Comparison of ENCODE assay signal across 22 mouse cellular contexts in genomic region chr5:104449491-104449890, GRCm38 (mm10). TPM values are rescaled to one million over a fixed set of nuclear protein-coding genes. Genes with fewer than 3 reads are reported as not detected.
DNase-seq lines count a peak whose midpoint lies in the region; ATAC-seq and TF ChIP-seq lines count a peak whose summit lies in the region.
"Had no signal": no experiment of that assay in that cellular context is flagged by ENCODE, and none has a peak within 500 bp of the region (broad histone marks: within the 10 kb centered on the region; RNA-seq: fewer than 3 reads in every experiment).

No protein-coding gene starts in this region.

- H3K27me3 ChIP-seq in cerebellum, adult 2 months (ENCODE audit: control insufficient read depth, insufficient read depth, low read length): no peaks in the 10 kb centered on the region
- H3K27me3 ChIP-seq in hindbrain, postnatal 0 days (ENCODE audit: insufficient read depth, low read length): no peaks in the 10 kb centered on the region
- peaks cover 4% of the 10 kb centered on the region; the same call in 1 of the 2 replicates for H3K27me3 ChIP-seq in hindbrain, embryonic 10.5 days (ENCODE audit: insufficient read depth, poor library complexity, severe bottlenecking)
- H3K27me3 ChIP-seq in midbrain, embryonic 14.5 days (ENCODE audit: control insufficient read depth, insufficient read depth, low read length): no peaks in the 10 kb centered on the region
- H3K27me3 ChIP-seq in midbrain, postnatal 0 days (ENCODE audit: insufficient read depth, low read length): no peaks in the 10 kb centered on the region
- H3K27me3 ChIP-seq in stomach, postnatal 0 days (ENCODE audit: control insufficient read depth, insufficient read depth, low read length): no peaks in the 10 kb centered on the region
- H3K27me3 ChIP-seq: forebrain, embryonic 13.5 days; Patski had no signal

- H3K27ac ChIP-seq in cerebellum, adult 2 months (ENCODE audit: insufficient read depth, low read length): no peak overlapping the region
- H3K27ac ChIP-seq in hindbrain, postnatal 0 days: no peak overlapping the region
- no peak overlapping the region for H3K27ac ChIP-seq in hindbrain, embryonic 10.5 days
- no peak overlapping the region for H3K27ac ChIP-seq in midbrain, embryonic 14.5 days (replicated peaks; ENCODE audit: low read depth, low read length)
- no peak overlapping the region for H3K27ac ChIP-seq in midbrain, postnatal 0 days (ENCODE audit: low read depth, low read length)
- H3K27ac ChIP-seq in stomach, postnatal 0 days (replicated peaks): no peak overlapping the region
- H3K27ac ChIP-seq: embryonic facial prominence, embryonic 10.5 days; forebrain, embryonic 13.5 days; heart, adult 2 months; heart, embryonic 15.5 days had no signal

- DNase-seq in cerebellum, postnatal 10 days: peak; percentile 51 to 62
- no peak for DNase-seq in cerebellum, adult 2 months
- DNase-seq in hindbrain, postnatal 0 days (ENCODE audit: low spot score): peak; percentile 26
- no peak for DNase-seq in hindbrain, embryonic 10.5 days (ENCODE audit: low spot score)
- DNase-seq in midbrain, embryonic 14.5 days: peak; percentile 11
- DNase-seq in midbrain, postnatal 0 days (ENCODE audit: low spot score): no peak
- DNase-seq in stomach, postnatal 0 days (ENCODE audit: low spot score): no peak
- DNase-seq in left cerebral cortex, postnatal 14 days (ENCODE audit: low spot score in 2 of 2): no peak
- DNase-seq: adrenal gland, postnatal 14 days; B cell, adult 2 months; cerebellum, adult 9-10 months; forebrain, postnatal 0 days; gastrocnemius, postnatal 14 days; heart, adult 2 months; heart, postnatal 14 days had no signal

- no peaks in the 10 kb centered on the region for H3K36me3 ChIP-seq in hindbrain, postnatal 0 days (ENCODE audit: insufficient read depth, low read length)
- no peaks in the 10 kb centered on the region for H3K36me3 ChIP-seq in hindbrain, embryonic 10.5 days
- H3K36me3 ChIP-seq in midbrain, embryonic 14.5 days (ENCODE audit: control insufficient read depth, insufficient read depth, low read length): no peaks in the 10 kb centered on the region
- H3K36me3 ChIP-seq in midbrain, postnatal 0 days (ENCODE audit: insufficient read depth, low read length): no peaks in the 10 kb centered on the region
- H3K36me3 ChIP-seq in stomach, postnatal 0 days (ENCODE audit: control insufficient read depth, insufficient read depth, low read length): no peaks in the 10 kb centered on the region
- H3K36me3 ChIP-seq: embryonic facial prominence, embryonic 10.5 days; heart, embryonic 15.5 days had no signal

- TF ChIP-seq POLR2A in cerebellum, adult 2 months (IDR thresholded peaks at IDR 0.05; ENCODE audit: borderline replicate concordance, insufficient read depth, low read length): no peak

- H3K4me3 ChIP-seq in cerebellum, adult 2 months (replicated peaks; ENCODE audit: insufficient read depth, low read depth, low read length): no peak overlapping the region
- no peak overlapping the region for H3K4me3 ChIP-seq in hindbrain, postnatal 0 days (ENCODE audit: low read length)
- H3K4me3 ChIP-seq in hindbrain, embryonic 10.5 days: no peak overlapping the region
- H3K4me3 ChIP-seq in midbrain, embryonic 14.5 days (replicated peaks; ENCODE audit: low read depth, low read length): no peak overlapping the region
- H3K4me3 ChIP-seq in midbrain, postnatal 0 days (ENCODE audit: low read depth, low read length): no peak overlapping the region
- H3K4me3 ChIP-seq in stomach, postnatal 0 days (ENCODE audit: low read depth, low read length): 0 out of 2 replicates have a peak overlapping the region, but pooled peaks have one; percentile 15
- H3K4me3 ChIP-seq: embryonic facial prominence, embryonic 10.5 days; forebrain, embryonic 13.5 days; heart, adult 2 months; heart, embryonic 15.5 days had no signal

- H3K9ac ChIP-seq in hindbrain, postnatal 0 days (replicated peaks; ENCODE audit: low read length): no peak overlapping the region
- H3K9ac ChIP-seq in midbrain, embryonic 14.5 days (replicated peaks; ENCODE audit: low read length): no peak overlapping the region
- H3K9ac ChIP-seq in midbrain, postnatal 0 days (replicated peaks; ENCODE audit: low read length, poor library complexity, severe bottlenecking): no peak overlapping the region
- no peak overlapping the region for H3K9ac ChIP-seq in stomach, postnatal 0 days (ENCODE audit: low read length)
- H3K9ac ChIP-seq: forebrain, embryonic 13.5 days; forebrain, postnatal 0 days; heart, embryonic 15.5 days had no signal

- TF ChIP-seq EP300 in stomach, postnatal 0 days (optimal IDR thresholded peaks at IDR 0.05): no peak

- H3K4me1 ChIP-seq in cerebellum, adult 2 months (ENCODE audit: control insufficient read depth, insufficient read depth, low read length): no peaks in the 10 kb centered on the region
- peaks cover 3% of the 10 kb centered on the region; the same call in 1 of the 2 replicates for H3K4me1 ChIP-seq in hindbrain, postnatal 0 days (ENCODE audit: insufficient read depth, low read length)
- H3K4me1 ChIP-seq in hindbrain, embryonic 10.5 days (replicated peaks): 0 out of 2 replicates have a peak, but pooled peaks cover 3% of the 10 kb centered on the region
- no peaks in the 10 kb centered on the region for H3K4me1 ChIP-seq in midbrain, embryonic 14.5 days (ENCODE audit: control insufficient read depth, insufficient read depth, low read length)
- H3K4me1 ChIP-seq in midbrain, postnatal 0 days (ENCODE audit: insufficient read depth, low read length): no peaks in the 10 kb centered on the region
- H3K4me1 ChIP-seq in stomach, postnatal 0 days (replicated peaks; ENCODE audit: control insufficient read depth, insufficient read depth): no peaks in the 10 kb centered on the region

- ATAC-seq in hindbrain, postnatal 0 days: no peak
- no peak for ATAC-seq in midbrain, embryonic 14.5 days (ENCODE audit: low FRiP score, low TSS enrichment)
- ATAC-seq in midbrain, postnatal 0 days (ENCODE audit: low FRiP score): no peak
- ATAC-seq in stomach, postnatal 0 days (ENCODE audit: low FRiP score, low TSS enrichment): no peak
- ATAC-seq: activated CD4-positive, CD25-positive, alpha-beta regulatory T cell, adult 4 months; CD4-positive, CD25-positive, alpha-beta regulatory T cell, adult 4 months; forebrain, embryonic 13.5 days; forebrain, postnatal 0 days; Patski had no signal

- H3K4me2 ChIP-seq in hindbrain, postnatal 0 days (ENCODE audit: low read depth, low read length): peak overlapping the region; percentile 16; the same call in 1 of the 2 replicates
- H3K4me2 ChIP-seq in midbrain, embryonic 14.5 days (ENCODE audit: low read length): no peak overlapping the region
- no peak overlapping the region for H3K4me2 ChIP-seq in midbrain, postnatal 0 days (ENCODE audit: low read depth, low read length, poor library complexity, severe bottlenecking)
- no peak overlapping the region for H3K4me2 ChIP-seq in stomach, postnatal 0 days (replicated peaks; ENCODE audit: low read depth)
- H3K4me2 ChIP-seq: forebrain, embryonic 13.5 days; heart, embryonic 11.5 days had no signal

- no peak for TF ChIP-seq CTCF in cerebellum, adult 2 months (IDR thresholded peaks at IDR 0.05; ENCODE audit: borderline replicate concordance, insufficient read depth, low read depth, low read length)
- TF ChIP-seq CTCF in hindbrain, postnatal 0 days (IDR thresholded peaks at IDR 0.05; ENCODE audit: low read depth): no peak
- TF ChIP-seq CTCF in midbrain, postnatal 0 days (IDR thresholded peaks at IDR 0.05): no peak
- TF ChIP-seq CTCF in stomach, postnatal 0 days (IDR thresholded peaks at IDR 0.05; ENCODE audit: low read depth): no peak

- no peaks in the 10 kb centered on the region for H3K9me3 ChIP-seq in hindbrain, postnatal 0 days (ENCODE audit: low read length)
- no peaks in the 10 kb centered on the region for H3K9me3 ChIP-seq in hindbrain, embryonic 10.5 days
- no peaks in the 10 kb centered on the region for H3K9me3 ChIP-seq in midbrain, embryonic 14.5 days (ENCODE audit: control insufficient read depth, low read length)
- H3K9me3 ChIP-seq in midbrain, postnatal 0 days (ENCODE audit: low read length): no peaks in the 10 kb centered on the region
- no peaks in the 10 kb centered on the region for H3K9me3 ChIP-seq in stomach, postnatal 0 days (ENCODE audit: control insufficient read depth, low read length)
- H3K9me3 ChIP-seq: embryonic facial prominence, embryonic 10.5 days; forebrain, embryonic 13.5 days; heart, embryonic 15.5 days had no signal

- intact Hi-C loops in left cerebral cortex, postnatal 14 days (cut with DNase I): loop anchor here (5.0 kb wide), 2 partner anchors 107 to 232 kb away; no protein-coding TSS in a partner anchor

- WGBS in cerebellum, adult 2 months: 38% methylated on average over 3 of the region's 3 CpGs
- 37% methylated on average over 3 of the region's 3 CpGs for WGBS in hindbrain, postnatal 0 days
- 38% methylated on average over 3 of the region's 3 CpGs for WGBS in hindbrain, embryonic 10.5 days
- 34% methylated on average over 3 of the region's 3 CpGs for WGBS in midbrain, embryonic 14.5 days
- 32% methylated on average over 3 of the region's 3 CpGs for WGBS in midbrain, postnatal 0 days
- WGBS in stomach, postnatal 0 days: 47% methylated on average over 3 of the region's 3 CpGs

RNA-seq across cellular contexts. Expression of gene Pkd2, which starts 9.8 kb away (rescaled TPM):
- 34.8 and 37.1 TPM in 2 replicates for polyA plus RNA-seq in cerebellum, adult 2 months (2012; rRNA removed)
- 20.8 and 23.7 TPM in 2 replicates for total RNA-seq in hindbrain, postnatal 0 days (2014; rRNA removed)
- 5.3 and 6.0 TPM in 2 replicates for polyA plus RNA-seq in hindbrain, postnatal 0 days (2015; fragmentation: Nextera tagmentation; extraction: Ambion mirVana)
- 7.7 and 8.0 TPM in 2 replicates for polyA plus RNA-seq in hindbrain, embryonic 10.5 days (2016; fragmentation: Nextera tagmentation; extraction: Ambion mirVana)
- 8.2 and 10.0 TPM in 2 replicates for polyA plus RNA-seq in midbrain, embryonic 14.5 days (2014; fragmentation: Nextera tagmentation; extraction: Ambion mirVana)
- 25.8 and 29.1 TPM in 2 replicates for total RNA-seq in midbrain, postnatal 0 days (2014; rRNA removed)
- 4.8 and 5.2 TPM in 2 replicates for polyA plus RNA-seq in midbrain, postnatal 0 days (2015; fragmentation: Nextera tagmentation; extraction: Ambion mirVana)
- polyA plus RNA-seq in stomach, postnatal 0 days (2015; fragmentation: Nextera tagmentation; extraction: Ambion mirVana): 5.5 and 6.4 TPM in 2 replicates
- total RNA-seq in left cerebral cortex, postnatal 14 days (2021): 10 to 100 TPM; 25.2 to 26.7 TPM

RNA-seq across cellular contexts. Expression of gene Spp1, which starts 14.6 kb away (rescaled TPM):
- 121 and 154 TPM in 2 replicates for polyA plus RNA-seq in cerebellum, adult 2 months (2012; rRNA removed)
- 13.2 and 18.7 TPM in 2 replicates for total RNA-seq in hindbrain, postnatal 0 days (2014; rRNA removed)
- polyA plus RNA-seq in hindbrain, postnatal 0 days (2015; fragmentation: Nextera tagmentation; extraction: Ambion mirVana): 30.0 and 35.6 TPM in 2 replicates
- polyA plus RNA-seq in hindbrain, embryonic 10.5 days (2016; fragmentation: Nextera tagmentation; extraction: Ambion mirVana): 11.4 and 15.7 TPM in 2 replicates
- polyA plus RNA-seq in midbrain, embryonic 14.5 days (2014; fragmentation: Nextera tagmentation; extraction: Ambion mirVana): 7.1 and 65.2 TPM in 2 replicates
- total RNA-seq in midbrain, postnatal 0 days (2014; rRNA removed): 14.3 and 18.4 TPM in 2 replicates
- 25.9 and 31.2 TPM in 2 replicates for polyA plus RNA-seq in midbrain, postnatal 0 days (2015; fragmentation: Nextera tagmentation; extraction: Ambion mirVana)
- polyA plus RNA-seq in stomach, postnatal 0 days (2015; fragmentation: Nextera tagmentation; extraction: Ambion mirVana): 198 and 233 TPM in 2 replicates
- total RNA-seq in left cerebral cortex, postnatal 14 days (2021): 1 to 10 TPM; 7.5 TPM

RNA-seq across cellular contexts. Expression of gene BC005561, which starts 58.7 kb away (rescaled TPM):
- polyA plus RNA-seq in cerebellum, adult 2 months (2012; rRNA removed): 4.3 and 4.9 TPM in 2 replicates
- total RNA-seq in hindbrain, postnatal 0 days (2014; rRNA removed): 2.9 and 4.3 TPM in 2 replicates
- 8.9 and 9.4 TPM in 2 replicates for polyA plus RNA-seq in hindbrain, postnatal 0 days (2015; fragmentation: Nextera tagmentation; extraction: Ambion mirVana)
- polyA plus RNA-seq in hindbrain, embryonic 10.5 days (2016; fragmentation: Nextera tagmentation; extraction: Ambion mirVana): 11.9 and 13.0 TPM in 2 replicates
- polyA plus RNA-seq in midbrain, embryonic 14.5 days (2014; fragmentation: Nextera tagmentation; extraction: Ambion mirVana): 13.6 and 14.3 TPM in 2 replicates
- 7.2 and 7.3 TPM in 2 replicates for total RNA-seq in midbrain, postnatal 0 days (2014; rRNA removed)
- polyA plus RNA-seq in midbrain, postnatal 0 days (2015; fragmentation: Nextera tagmentation; extraction: Ambion mirVana): 6.5 and 9.5 TPM in 2 replicates
- polyA plus RNA-seq in stomach, postnatal 0 days (2015; fragmentation: Nextera tagmentation; extraction: Ambion mirVana): 4.9 and 5.8 TPM in 2 replicates
- 10 to 100 TPM; 13.0 to 14.4 TPM for total RNA-seq in left cerebral cortex, postnatal 14 days (2021)

Comparison
In these comparisons a context has a peak if more than half of its experiments do, and no peak if none do; other contexts are left out.
1. DNase-seq: peak in cerebellum, postnatal 10 days (2 of 2), hindbrain, postnatal 0 days (single experiment) and midbrain, embryonic 14.5 days (single experiment); none in cerebellum, adult 2 months (0 of 2), hindbrain, embryonic 10.5 days (single experiment), midbrain, postnatal 0 days (single experiment), stomach, postnatal 0 days (single experiment) and left cerebral cortex, postnatal 14 days (0 of 2).